Mouse (Mus musculus) neural tube, embryonic 14.5 days (tissue): ENCODE data around the gene Adgrf5. TPM values are rescaled to one million over a fixed set of nuclear protein-coding genes. Genes with fewer than 3 reads are reported as not detected.

Experiments used
- ATAC-seq: fragments of 200-750 bp; cut with Nextera tagmentation; 2 replicates; pipeline ENCODE4 v1.8.0; 2017; ENCODE audit warnings: low read depth, mild to moderate bottlenecking, moderate TSS enrichment, moderate library complexity
- H3K27ac ChIP-seq: fragments of 300-500 bp; sonication (generic); 2 replicates; pipeline ENCODE4 v1.5.1; 2014; ENCODE audit warnings: low read depth, mild to moderate bottlenecking, control low read depth, low read length, moderate library complexity, mixed read lengths
- H3K27me3 ChIP-seq: fragments of 300-500 bp; sonication (generic); 2 replicates; pipeline ENCODE4 v1.6.1; 2014; ENCODE audit warnings: low read length; ENCODE audit not compliant: control insufficient read depth, insufficient read depth
- H3K36me3 ChIP-seq: fragments of 300-500 bp; sonication (generic); 2 replicates; pipeline ENCODE4 v1.6.1; 2014; ENCODE audit warnings: low read length, mixed read lengths; ENCODE audit not compliant: control insufficient read depth, insufficient read depth
- H3K4me1 ChIP-seq: fragments of 300-500 bp; sonication (generic); 2 replicates; pipeline ENCODE4 v1.6.1; 2014; ENCODE audit warnings: low read length; ENCODE audit not compliant: control insufficient read depth, insufficient read depth
- H3K4me2 ChIP-seq: fragments of 300-500 bp; sonication (generic); 2 replicates; pipeline ENCODE4 v1.6.1; 2014; ENCODE audit warnings: mild to moderate bottlenecking, low read depth, low read length, control low read depth
- H3K4me3 ChIP-seq: fragments of 300-500 bp; sonication (generic); 2 replicates; pipeline ENCODE4 v1.5.1; 2014; ENCODE audit warnings: low read depth, low read length, control low read depth, mixed read lengths
- H3K9ac ChIP-seq: fragments of 300-500 bp; sonication (generic); replicated peaks from 2 replicates; pipeline ENCODE4 v1.6.1; 2014; ENCODE audit warnings: low read depth, mild to moderate bottlenecking, control low read depth, low read length, mixed read lengths
- H3K9me3 ChIP-seq: fragments of 300-500 bp; sonication (generic); 2 replicates; pipeline ENCODE4 v1.6.1; 2016; ENCODE audit warnings: low read length; ENCODE audit not compliant: control insufficient read depth
- WGBS: fragments of 180-500 bp; shearing (Covaris S2); extraction: QIAGEN DNeasy Blood & Tissue Kit; methylation state at CpG from one replicate; pipeline ENCODE4 v1.1.7; 2014; 5-methylcytosine and 5-hydroxymethylcytosine counted together
- polyA plus RNA-seq: library from polyadenylated mRNA; unstranded; fragments of >200 nt; fragmentation: Nextera tagmentation; extraction: Ambion mirVana; gene quantifications from 2 replicates; pipeline ENCODE4 v1.2.1, GENCODE M21; 2014

The Adgrf5 gene
- polyA plus RNA-seq, 1 experiment from 2014 or later, result 4.1 TPM

DNA sequence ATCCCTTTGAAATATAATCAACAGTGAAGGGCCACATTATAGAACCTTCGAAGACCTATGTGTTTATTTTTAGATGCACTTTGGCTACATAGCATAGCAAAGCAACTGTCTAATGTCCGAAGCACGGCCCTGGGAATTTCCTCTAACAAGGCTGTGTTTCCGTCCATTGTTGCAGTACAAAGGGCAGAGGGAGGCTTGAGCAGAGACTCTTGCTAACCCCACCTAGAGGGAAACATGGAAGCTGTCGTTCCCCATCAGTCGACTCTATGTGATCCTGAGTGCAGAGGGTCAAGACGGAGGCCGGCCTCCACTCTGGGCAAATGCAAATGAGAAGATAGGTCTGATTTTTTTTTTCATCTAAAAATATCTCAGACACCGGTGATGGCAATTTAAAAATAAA lies 6.2 kb downstream of the Adgrf5 start:
- 70% methylated on average over 9 of the region's 9 CpGs for WGBS
- Histone ChIP-seq H3K27ac (no peak overlapping the region), H3K4me3 (no peak overlapping the region), H3K4me1 (no peaks in the 10 kb centered on the region), H3K4me2 (no peak overlapping the region), H3K36me3 (no peaks in the 10 kb centered on the region), H3K27me3 (no peaks in the 10 kb centered on the region), H3K9me3 (no peaks in the 10 kb centered on the region), H3K9ac (no peak overlapping the region)
- no peak for ATAC-seq

DNA sequence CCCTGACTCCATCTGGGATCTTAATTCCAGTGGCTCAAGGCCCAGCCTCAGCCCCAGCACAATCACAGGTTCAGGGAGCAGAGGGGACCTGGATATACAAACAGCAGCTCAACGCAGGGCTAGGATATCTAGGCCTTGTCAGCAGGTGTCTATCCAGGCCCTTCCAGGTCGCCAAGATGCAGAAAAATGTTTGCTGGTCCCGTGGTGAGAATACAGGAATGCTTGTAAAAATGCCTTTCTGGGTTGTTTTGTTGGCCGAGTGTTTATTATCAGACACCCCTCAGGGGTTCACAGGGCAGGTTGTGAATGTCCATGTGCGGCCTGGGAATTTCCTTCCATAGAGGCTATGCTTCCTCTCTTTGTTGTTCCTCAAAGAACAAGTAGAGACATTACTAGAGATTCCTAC lies 7.9 kb downstream of the Adgrf5 start:
- no peak overlapping the region for H3K4me3 ChIP-seq
- no peak overlapping the region for H3K9ac ChIP-seq
- WGBS, result 49% methylated on average over 5 of the region's 5 CpGs
- no peaks in the 10 kb centered on the region for H3K4me1 ChIP-seq
- H3K27ac ChIP-seq, result no peak overlapping the region
- no peaks in the 10 kb centered on the region for H3K27me3 ChIP-seq
- no peaks in the 10 kb centered on the region for H3K9me3 ChIP-seq
- no peaks in the 10 kb centered on the region for H3K36me3 ChIP-seq
- no peak overlapping the region for H3K4me2 ChIP-seq
- ATAC-seq, result no peak

DNA sequence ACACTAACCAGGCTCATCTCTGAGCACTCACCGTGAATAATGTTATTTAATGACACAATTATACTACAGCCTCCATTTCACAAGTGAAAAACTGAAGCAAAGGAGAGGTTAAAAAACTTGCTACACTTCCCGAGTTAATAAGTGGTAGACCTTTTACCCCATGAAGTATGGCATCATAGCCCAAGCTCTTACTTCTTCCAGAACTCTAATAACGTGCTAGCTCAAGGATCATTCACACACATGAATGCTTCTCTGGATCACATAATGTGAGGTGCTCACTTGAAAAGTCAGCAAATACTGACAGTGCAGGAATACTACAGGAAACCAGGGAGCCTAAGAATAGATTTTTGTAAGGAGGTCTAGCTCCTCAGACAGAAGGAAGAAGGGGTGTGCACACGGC lies 12.4 kb downstream of the Adgrf5 start:
- Histone ChIP-seq H3K27me3 (no peaks in the 10 kb centered on the region), H3K9me3 (no peaks in the 10 kb centered on the region), H3K4me2 (no peak overlapping the region), H3K9ac (no peak overlapping the region), H3K4me1 (no peaks in the 10 kb centered on the region), H3K27ac (no peak overlapping the region), H3K4me3 (no peak overlapping the region), H3K36me3 (no peaks in the 10 kb centered on the region)
- ATAC-seq, result no peak
- WGBS, result 67% methylated on average over 4 of the region's 4 CpGs

DNA sequence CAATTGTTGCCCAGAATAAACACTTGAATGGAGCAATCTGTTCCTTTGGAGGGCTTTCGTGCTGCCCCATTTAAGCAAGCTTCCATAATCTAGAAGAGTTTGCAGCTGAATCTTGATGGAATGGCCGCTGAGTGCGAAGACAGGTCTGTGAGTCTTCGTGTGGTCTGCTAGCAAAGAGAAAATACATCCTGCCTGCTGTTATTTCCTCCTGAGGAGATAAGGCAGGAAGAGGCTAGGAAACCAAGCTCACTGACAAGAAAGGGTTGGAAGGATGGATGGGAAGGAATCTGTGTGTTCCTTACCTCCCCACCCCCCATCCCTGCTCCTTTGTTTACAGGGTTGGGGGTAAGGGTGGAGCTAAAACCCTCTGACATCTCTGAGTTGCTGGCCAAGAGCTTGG lies 13.8 kb downstream of the Adgrf5 start:
- no peaks in the 10 kb centered on the region for H3K9me3 ChIP-seq
- WGBS, result 68% methylated on average over 4 of the region's 4 CpGs
- no peak overlapping the region for H3K4me3 ChIP-seq
- no peaks in the 10 kb centered on the region for H3K4me1 ChIP-seq
- no peaks in the 10 kb centered on the region for H3K36me3 ChIP-seq
- no peak for ATAC-seq
- H3K27ac ChIP-seq, result no peak overlapping the region
- no peak overlapping the region for H3K4me2 ChIP-seq
- no peak overlapping the region for H3K9ac ChIP-seq
- no peaks in the 10 kb centered on the region for H3K27me3 ChIP-seq

DNA sequence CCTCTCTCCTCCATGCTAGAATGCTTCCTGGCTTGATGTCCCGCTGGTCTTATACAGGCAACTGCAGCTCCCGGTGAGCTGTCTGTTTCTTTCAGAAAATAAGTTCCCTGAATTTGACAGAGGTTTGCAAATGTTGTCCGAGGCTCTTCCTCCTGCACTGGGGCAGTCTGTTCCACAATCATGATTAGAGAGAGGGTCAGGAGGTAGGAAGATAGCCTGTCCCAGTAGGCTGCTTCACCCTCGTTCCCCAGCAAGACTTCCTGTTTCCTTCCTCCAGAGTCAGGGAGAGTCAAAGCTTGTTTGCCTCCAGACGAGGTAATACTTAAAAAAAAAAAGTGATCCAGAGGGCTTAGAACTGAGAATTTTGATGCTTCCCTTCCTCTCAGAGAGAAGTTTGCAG lies 16.3 kb downstream of the Adgrf5 start:
- Histone ChIP-seq H3K4me1 (no peaks in the 10 kb centered on the region), H3K9me3 (no peaks in the 10 kb centered on the region), H3K27ac (no peak overlapping the region), H3K4me2 (no peak overlapping the region), H3K27me3 (no peaks in the 10 kb centered on the region), H3K4me3 (no peak overlapping the region), H3K9ac (no peak overlapping the region), H3K36me3 (no peaks in the 10 kb centered on the region)
- no peak for ATAC-seq
- 75% methylated on average over 5 of the region's 5 CpGs for WGBS

DNA sequence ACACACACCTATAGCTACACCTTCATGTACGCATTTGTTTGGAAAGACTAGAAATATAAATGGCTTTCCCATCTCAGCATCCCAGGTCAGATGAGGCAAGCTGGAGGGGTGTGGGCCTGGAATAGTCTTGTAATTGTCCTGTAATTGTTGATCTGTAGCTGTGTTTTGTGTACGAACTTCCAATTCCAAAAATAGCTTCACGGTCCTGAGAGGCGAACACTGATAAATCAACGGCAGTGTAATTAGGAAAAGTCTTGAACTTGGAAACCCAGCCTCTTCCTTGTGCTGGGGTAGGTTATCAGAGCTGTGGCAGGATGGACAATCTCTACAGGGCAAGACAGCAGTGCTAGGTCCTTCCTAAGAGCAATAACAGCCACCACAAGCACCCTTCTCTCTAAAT lies 18.5 kb downstream of the Adgrf5 start:
- Histone ChIP-seq H3K9ac (no peak overlapping the region), H3K27ac (no peak overlapping the region), H3K4me2 (no peak overlapping the region), H3K4me1 (no peaks in the 10 kb centered on the region), H3K27me3 (no peaks in the 10 kb centered on the region), H3K4me3 (no peak overlapping the region), H3K9me3 (no peaks in the 10 kb centered on the region), H3K36me3 (no peaks in the 10 kb centered on the region)
- 89% methylated on average over 5 of the region's 5 CpGs for WGBS
- no peak for ATAC-seq

DNA sequence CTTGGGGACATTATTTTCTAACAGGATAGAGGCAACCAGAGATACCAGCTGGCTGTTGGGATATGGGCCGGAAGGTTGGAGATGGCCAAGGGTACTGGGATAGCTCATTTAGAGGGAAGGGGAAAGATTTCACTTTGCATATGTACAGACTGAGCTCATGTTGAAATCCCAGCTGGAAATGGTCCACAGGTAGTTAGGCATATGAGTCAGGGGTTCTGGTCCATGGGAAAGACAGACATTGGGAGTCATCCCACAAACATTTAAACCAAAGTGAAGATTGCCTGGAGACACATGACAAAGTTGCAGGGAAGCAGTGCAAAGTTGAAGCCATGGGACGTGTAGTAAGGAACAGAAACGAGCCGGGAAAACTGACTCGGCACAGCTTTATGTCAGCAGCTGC lies 26.1 kb downstream of the Adgrf5 start:
- no peaks in the 10 kb centered on the region for H3K36me3 ChIP-seq
- H3K9me3 ChIP-seq, result no peaks in the 10 kb centered on the region
- H3K4me1 ChIP-seq, result no peaks in the 10 kb centered on the region
- H3K27ac ChIP-seq, result no peak overlapping the region
- WGBS, result 95% methylated on average over 5 of the region's 5 CpGs
- H3K9ac ChIP-seq, result no peak overlapping the region
- H3K4me2 ChIP-seq, result no peak overlapping the region
- H3K4me3 ChIP-seq, result no peak overlapping the region
- ATAC-seq, result no peak
- H3K27me3 ChIP-seq, result no peaks in the 10 kb centered on the region

DNA sequence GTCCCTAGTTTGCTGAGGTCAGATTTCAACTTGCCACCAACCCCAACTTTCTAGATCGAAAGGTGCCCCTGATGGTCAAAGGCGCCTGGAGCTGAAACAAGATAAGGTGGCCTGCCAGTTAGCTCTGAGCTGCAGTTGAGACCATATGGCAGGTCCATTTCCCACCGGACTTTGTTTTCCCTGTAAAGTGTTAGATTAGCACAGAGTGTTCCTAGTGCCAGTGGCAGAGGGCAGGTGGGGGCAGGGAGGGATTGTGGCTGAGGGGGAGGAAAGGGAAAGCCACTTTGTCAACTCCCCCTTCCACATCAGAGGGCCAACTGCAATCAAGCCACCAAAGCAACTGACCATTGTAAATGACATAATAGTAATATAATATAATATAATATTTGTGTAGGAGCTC lies 26.9 kb downstream of the Adgrf5 start:
- Histone ChIP-seq H3K4me2 (no peak overlapping the region), H3K27me3 (no peaks in the 10 kb centered on the region), H3K9me3 (no peaks in the 10 kb centered on the region), H3K4me3 (no peak overlapping the region), H3K4me1 (0 out of 2 replicates have a peak, but pooled peaks cover 2% of the 10 kb centered on the region), H3K27ac (no peak overlapping the region), H3K9ac (no peak overlapping the region), H3K36me3 (no peaks in the 10 kb centered on the region)
- no peak for ATAC-seq
- WGBS, result 83% methylated on average over 3 of the region's 3 CpGs

DNA sequence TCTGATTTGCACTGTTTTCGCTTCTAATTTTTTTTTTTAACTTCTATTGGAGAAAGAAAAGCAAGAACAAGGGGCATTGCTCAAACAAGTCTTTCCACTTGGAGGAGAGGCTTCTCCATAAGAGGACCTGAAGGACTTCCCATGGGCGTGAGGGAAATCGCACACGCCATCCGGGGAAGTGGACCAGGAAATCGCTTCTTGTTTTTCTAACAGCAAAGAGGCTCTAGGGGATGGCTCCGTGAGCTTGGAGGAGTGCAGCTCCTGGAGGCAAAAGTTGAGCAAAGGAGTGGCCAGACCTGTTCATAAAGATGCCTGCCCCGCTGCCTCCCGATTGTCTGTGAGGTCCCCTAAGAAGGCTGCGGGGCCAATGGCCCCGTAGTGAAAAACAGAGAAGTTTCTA lies 29.0 kb downstream of the Adgrf5 start:
- H3K9me3 ChIP-seq, result no peaks in the 10 kb centered on the region
- no peak for ATAC-seq
- H3K9ac ChIP-seq, result no peak overlapping the region
- 89% methylated on average over 11 of the region's 11 CpGs for WGBS
- H3K4me1 ChIP-seq, result 0 out of 2 replicates have a peak, but pooled peaks cover 3% of the 10 kb centered on the region
- H3K36me3 ChIP-seq, result no peaks in the 10 kb centered on the region
- H3K4me2 ChIP-seq, result no peak overlapping the region
- no peak overlapping the region for H3K27ac ChIP-seq
- H3K27me3 ChIP-seq, result no peaks in the 10 kb centered on the region
- H3K4me3 ChIP-seq, result no peak overlapping the region

DNA sequence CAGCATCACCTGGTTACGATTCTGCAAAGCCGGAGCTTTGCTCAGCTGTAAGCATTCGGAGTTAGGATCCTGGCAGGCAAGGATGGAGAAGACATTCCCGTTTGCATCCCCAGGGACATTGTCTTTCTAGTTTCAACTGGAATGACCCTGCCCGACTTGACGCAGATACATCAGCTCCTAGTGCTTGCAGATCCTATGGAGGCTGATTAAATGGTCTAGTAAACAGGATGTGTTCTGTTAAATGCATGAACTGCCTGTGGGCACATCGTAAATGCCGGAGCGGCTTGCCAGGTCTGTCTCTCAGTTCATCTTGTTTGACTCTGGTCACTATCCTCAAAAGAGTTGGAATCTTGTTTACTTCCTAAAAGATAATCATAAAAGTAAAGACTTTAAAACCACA lies 31.9 kb downstream of the Adgrf5 start:
- Histone ChIP-seq H3K9me3 (no peaks in the 10 kb centered on the region), H3K9ac (no peak overlapping the region), H3K4me2 (no peak overlapping the region), H3K4me3 (no peak overlapping the region), H3K36me3 (no peaks in the 10 kb centered on the region), H3K27me3 (no peaks in the 10 kb centered on the region), H3K27ac (no peak overlapping the region), H3K4me1 (0 out of 2 replicates have a peak, but pooled peaks cover 3% of the 10 kb centered on the region)
- no peak for ATAC-seq
- WGBS, result 60% methylated on average over 9 of the region's 9 CpGs
